Mouse (Mus musculus) neutrophil, adult 5-6 weeks (primary cell): ENCODE measurements at regions not wholly inside any gene's neighbourhood (a gene's known extent, or its start where the extent isn't known, plus 50 kb on each side); places are given as distances from the start of the nearest gene placed in this dataset.

Experiments
- ATAC-seq: fragments of 151-379, 151-347 bp; 2 replicates; pipeline ENCODE4 v1.8.0; 2017; ENCODE audit warnings: mild to moderate bottlenecking, moderate TSS enrichment; ENCODE audit not compliant: insufficient number of reproducible peaks, poor library complexity, low FRiP score, severe bottlenecking; ENCODE audit errors: extremely low read depth

DNA sequence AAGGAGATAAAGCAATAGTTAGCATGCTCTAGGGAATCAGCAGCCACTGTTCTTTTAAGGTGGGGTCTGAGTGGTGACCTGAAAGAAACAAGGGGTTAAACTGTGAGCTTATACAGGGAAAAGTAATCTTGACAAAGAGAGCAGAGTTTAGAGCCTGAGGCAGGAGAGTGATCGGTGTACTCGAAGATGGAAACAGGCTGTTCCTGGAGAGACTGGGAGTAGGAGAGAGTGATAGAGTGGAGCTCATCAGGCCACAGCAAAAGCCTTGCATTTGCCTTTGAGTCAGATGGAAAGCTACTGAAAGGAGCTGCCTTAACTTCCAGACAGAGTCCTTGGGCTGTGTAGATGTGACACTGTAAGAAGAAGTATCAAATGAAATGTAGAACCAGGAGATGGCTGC is 759.7 kb downstream of the 1700064H15Rik start:
- no peak for ATAC-seq

DNA sequence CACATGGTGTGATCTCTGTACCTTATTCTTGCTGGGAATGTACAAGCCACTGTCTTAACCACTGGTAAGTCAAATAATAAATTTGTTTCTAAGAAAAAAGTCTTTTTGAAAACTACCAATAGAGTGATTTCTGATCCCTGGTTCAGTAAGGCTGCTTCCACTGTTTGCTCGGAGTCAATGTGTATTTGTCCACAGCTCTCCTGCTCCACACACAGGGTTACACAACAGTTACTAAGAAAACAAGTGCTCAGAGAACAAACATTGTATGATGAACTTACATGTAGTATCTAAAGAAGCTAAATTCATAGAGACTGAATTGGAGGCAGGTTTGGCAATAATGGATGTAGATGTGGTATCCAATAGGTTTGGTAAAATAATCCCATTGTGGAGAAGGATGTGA is 751.4 kb downstream of the 1700064H15Rik start:
- ATAC-seq = no peak

DNA sequence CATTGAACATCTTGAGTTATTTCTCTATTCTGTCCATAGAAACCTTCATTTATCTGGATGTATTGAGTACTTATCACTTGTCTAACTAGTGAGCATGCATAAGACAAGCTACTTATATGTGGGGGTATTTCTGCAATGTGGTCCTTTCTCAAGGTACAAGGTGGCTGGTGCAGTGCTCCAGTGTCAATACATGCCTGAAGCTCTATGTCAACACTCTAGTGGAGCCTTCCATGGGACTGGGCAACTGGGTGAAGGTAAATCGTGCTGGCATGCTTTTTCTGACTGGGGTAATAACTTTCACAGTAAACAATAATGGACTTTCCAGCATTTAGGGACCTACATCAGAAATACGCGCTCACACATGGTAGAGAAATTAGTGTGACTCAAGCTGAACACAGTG is 750.9 kb downstream of the 1700064H15Rik start:
- ATAC-seq = no peak

DNA sequence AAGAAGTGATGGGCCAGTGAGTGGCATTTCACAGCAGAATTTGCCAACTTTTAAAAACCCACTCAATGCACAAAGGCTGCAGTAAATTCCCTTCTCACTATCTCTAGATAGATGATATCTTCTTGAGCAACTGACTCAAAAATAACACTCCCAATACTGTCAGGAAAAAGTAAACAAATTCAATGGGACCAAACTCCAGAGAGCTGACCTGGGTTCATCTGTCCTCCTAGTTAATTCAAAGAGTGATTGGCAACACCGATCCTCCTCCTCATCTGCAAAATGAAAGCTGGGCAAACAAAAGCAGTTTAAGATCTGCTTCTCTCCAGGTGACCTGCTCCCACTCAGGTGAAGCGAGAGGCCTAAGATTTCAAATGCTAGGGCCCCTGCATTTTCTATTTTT is 747.3 kb downstream of the 1700064H15Rik start:
- no peak for ATAC-seq

DNA sequence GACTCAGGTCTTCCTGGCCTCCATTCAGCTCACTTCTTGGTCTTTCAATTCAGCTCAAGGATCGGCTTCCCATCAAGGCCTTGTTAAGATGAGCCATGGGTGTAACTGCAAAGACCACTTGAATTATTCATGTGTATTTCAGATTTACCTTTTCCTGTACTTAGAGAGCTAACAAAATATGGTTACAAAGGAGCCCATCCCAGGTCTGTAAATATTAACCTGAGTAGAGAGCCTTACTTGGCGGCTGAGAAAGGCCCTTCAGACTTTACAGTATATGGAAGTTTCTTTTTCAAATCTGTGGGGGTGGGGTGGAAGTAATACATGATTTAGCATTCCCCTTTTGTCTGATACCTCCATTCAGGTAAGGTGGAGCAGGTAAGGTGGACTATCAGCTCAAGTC is 735.7 kb downstream of the 1700064H15Rik start:
- ATAC-seq = no peak

DNA sequence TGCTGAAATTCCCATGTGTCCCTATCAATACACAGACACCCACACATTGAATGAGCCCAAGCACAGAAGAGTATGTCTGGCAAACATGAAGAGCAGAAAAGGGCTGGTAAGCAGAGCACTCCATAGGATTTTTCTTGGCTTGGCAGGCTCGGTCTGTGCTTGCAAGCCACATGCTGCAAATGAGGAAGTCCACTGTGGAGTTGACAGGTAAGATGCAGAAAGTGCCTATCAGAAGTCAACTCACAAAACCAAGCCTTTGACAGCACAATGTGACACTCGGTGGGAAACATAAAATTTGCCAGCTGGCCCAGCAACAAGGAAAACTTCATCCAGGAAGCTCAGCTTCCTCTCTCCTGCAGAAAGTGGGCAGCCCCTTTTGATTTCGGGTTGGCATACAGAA is 722.7 kb downstream of the 1700064H15Rik start:
- no peak for ATAC-seq

DNA sequence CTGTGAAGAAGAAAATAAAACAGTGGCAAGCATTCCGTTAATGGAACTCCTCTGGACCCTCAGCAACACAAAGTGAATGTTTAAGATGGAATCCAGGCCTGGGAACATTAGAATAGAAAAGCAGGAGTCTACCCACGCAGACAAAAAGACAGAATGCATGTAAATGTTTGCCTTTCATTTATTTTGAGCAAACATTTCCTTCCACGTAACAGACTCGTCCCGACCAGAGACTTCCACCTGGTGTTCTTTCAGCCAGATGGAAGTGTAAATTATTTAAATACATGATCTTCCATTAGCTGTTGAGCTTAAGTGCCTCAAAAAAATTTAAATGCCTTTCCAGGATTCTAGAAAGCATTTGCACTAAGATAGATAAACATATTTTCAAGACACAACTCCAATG is 722.3 kb downstream of the 1700064H15Rik start:
- ATAC-seq = no peak

DNA sequence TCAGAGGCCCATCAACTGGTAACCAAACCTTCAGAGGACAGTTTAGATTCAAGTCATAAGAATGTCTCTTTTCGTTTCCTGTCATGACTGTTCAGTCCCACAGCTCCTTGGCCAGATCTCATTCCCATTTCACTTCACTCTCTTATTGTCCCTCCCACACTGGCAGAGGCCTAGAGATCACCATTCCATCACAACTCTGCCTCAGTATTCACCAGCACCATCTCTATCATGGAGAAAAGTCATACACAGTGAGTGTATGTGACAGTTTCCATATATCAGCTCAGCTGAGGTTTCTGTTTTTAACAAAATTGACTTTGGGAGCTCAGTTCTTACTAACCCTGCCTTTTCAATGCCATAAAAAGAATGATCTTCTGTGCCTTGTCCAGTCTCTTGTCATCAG is 719.7 kb downstream of the 1700064H15Rik start:
- no peak for ATAC-seq

DNA sequence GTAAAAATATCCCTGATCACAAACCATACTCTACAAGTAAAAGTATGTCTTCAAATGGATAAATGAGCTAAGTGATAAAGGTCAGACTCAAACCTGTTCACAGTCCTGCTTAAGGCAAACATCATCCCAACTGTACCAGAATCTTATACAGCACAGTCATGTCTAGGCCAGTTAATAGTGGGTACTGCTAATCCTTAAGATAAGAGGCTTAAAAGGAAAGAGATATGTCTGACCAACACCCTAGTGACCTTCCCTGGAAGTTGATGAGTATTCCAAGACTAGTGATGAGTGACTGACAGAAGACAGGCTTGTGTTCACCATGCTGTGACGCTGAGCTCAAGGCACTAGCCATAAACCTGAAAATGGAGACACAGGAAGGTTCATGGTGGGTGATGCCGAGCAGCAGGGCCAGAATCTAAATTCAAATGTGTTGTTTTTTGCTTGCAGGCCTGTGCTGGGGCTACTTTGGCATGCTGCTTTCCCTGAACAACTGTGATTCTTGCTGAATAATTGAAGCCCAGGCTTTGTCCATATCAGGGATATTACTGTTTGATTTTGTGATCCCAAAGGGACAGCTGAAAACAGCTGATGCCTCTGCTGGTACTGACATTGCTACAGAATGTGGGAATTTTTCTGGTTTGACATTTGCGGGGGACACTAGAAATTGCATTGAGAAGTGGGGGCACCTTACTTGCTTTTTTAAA is 699.9 kb downstream of the 1700064H15Rik start:
- no peak for ATAC-seq

DNA sequence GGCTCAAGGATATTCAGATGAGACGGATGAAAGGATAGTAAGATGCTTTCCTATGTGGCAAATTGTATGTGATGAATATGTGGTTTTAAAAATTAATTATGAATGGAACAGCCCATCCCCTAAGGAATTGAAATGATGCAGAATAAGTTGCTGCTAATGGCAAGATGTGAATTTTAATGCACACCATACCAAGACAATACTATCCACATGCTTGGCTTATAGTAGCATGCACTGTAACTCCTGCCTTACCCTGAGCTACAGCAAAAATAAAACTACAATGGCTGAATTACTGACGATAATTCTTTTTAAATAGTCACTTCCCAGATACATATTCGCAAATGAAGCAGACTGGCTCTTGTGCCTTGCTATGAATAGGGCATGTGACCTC is 699.4 kb downstream of the 1700064H15Rik start:
- ATAC-seq = no peak

DNA sequence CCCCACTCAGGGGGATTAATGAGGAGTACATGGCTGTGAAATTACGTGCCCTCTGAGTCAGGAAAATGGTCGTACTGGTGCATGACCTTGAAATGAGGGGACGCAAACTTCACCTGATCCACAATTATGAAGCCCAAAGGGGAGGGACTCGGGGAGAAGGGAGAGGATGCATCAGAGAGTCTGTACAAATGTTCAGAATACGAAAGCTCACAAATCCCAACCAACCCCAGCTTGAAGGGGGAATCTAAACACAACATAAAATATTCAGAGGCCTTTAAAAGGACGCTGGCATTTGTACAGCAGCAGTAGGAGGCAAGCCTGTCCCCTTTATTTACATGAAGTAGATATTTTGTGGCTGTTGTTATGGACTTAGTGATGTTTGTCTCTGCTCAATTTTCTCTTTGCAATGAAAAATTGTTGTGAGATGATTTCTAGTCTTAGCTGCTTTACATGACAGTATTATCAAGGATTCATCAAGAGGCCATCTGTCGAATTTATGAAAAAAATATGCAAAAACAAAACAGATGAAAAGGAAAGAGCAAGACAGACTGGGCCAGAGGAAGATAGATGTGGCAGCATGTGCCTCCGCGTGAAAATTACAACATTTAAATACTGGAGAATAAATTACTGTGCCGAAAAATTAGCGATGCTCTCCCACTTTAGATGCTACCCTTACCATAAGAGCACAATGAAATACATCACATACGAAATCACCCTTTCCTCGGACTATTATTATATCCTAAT is 695.3 kb downstream of the 1700064H15Rik start:
- ATAC-seq = no peak

DNA sequence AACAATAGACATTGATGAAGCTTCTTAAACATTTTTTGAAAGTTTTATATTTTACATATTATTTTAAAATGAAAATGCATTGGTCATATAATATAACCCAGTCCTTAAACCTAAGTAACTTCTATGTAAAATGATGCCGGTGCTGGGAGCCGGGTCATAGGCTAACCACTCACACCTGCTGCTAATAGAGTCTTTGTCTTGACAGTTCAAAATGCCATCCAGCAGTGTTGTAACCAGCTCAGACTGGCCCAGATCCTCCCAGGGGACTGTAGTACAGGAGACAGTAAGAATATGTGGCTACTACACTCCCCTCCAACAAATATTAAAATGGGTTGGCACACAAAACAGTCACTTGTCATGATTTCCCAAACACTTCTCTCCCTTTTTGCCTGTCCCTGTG is 693.6 kb downstream of the 1700064H15Rik start:
- no peak for ATAC-seq

DNA sequence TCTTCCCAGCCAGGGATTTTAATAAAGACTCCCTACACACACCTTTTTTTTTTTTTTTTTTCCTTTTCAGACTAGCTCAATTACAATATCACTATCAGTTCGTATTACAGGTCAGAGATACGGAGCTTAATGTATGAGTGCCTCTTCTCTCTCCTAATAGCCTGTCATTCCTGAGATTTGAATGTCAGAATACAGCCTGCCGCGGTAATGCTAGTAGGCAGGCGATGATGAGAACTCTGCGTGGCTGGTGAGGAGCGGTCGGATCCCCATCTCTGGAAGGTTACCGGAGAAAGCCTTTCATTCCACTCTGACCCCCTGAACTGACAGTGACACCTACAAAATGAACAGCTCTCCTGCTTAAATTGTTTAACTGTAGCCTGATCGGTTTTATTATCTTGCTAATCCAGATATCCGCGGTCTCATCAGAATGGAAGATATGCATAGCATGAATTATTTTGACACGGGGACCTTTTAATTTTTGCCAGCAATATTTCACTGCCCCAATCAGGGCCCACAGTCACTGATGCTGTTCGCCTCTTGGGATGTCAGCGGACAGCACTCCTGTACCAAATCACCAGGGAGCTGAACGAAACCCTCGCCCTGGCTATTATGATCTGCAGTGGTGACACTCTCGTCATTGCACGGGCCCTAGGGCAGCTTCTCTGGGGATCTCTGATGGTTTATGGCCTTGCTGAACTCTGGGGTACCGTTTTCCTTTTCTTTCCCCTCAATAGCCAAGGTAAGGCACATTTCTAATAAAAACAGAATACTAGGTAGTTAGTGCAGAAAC is 690.9 kb downstream of the 1700064H15Rik start:
- no peak for ATAC-seq

DNA sequence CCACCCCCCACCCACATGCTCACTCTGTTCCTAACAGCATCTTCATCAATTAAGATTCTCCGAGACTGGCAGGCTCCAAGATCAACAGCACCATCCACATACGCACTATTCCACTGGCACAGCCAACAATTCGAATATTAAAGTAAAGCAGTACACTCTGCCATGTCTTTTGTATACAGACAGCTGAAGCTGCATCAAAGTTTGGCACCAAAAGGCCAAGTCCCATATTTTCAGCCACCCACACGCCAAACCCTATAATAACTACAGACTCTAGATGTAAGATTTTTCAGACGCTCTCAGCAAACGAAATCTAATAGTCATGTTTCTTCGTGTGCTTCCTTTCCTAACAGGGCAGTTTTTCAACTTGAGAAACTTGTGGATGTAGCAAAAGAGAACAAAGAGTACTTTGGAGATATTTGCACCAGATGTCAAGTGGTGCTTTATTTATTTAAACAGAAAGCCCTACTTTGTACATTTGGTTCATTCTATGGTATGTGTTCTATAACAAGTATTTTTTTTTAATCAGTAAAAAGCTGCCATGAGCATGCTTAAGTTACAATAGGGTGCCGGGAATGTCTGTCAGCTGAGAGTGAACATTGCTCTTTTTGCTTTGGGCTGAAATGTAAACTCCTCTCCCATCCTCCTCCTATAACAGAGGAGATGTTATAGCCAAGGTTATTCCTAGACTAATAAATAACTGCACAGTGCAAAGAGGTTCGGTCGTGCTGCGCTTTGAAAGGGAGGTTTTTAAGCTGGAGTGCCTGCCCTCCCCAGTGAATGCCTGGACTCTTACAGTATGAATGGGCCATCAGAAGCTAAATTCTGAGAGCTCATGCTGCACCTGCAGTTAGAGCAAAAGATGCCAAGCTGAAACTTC is 686.9 kb downstream of the 1700064H15Rik start:
- ATAC-seq = no peak

DNA sequence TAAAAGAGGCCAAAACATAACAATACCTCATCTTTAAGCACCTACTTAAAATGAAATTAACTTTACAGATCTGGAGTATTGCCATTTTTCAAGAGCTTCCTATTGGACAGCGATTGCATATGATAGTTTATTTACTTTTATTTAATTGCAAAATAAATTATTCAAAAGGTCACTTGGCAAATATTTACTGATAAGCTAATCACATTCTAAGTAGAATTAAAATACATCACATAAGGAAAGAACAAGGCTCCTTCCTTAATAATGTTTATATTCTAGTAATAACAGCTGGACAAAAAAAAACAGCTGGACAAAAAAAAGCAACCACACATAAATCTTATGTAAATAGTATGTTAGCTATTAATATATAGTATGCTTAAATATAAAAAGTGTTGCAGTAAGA is 668.1 kb downstream of the 1700064H15Rik start:
- ATAC-seq = no peak

DNA sequence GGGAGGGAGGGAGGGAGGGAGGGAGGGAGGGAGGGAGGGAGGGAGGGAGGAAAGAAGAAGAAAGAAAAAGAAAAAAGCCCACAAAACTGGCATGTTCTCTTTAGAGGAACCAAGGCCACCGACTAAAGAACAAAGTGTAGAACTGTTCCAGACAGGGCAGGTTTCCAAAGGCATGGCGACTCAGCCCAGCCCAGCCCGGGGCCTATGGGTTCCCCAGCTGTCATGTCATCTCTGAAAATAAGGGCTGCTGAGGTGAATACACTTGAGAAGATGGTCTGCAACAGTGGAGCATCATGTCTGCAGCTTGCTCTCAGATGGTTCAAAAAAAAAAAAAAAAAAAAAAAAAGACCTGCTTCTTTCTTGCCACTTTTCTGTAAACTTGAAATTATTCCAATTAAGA is 639.8 kb downstream of the 1700064H15Rik start:
- no peak for ATAC-seq

DNA sequence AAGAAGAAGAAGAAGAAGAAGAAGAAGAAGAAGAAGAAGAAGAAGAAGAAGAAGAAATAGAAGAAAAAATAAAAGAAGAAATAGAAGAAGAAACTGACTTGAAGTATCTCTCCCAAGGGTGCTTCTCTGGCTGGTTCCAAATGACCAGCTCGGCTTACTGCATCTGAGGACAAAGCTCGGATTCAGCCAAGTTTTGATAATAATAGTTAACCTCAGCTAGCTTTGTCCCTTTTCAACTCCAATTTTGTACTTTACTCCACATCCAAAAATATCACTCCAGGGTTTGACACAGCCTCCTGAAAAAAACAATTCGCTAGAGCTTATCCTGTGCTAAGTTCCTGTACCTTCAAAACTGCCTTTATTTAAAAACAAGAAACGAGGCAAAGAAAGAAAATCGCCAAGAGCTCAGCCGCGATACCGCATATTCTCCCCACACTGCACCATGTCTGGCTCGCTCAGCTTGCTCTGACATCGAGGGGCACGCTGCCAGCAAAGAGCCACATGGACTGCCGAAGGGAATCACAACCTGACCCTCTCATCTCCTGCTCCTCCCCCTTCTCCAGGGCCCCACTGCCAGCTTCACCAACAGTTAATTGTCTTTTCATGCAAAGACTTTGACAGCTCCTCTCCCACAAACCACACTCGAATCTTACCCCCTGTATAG is 638.8 kb downstream of the 1700064H15Rik start:
- ATAC-seq = no peak

DNA sequence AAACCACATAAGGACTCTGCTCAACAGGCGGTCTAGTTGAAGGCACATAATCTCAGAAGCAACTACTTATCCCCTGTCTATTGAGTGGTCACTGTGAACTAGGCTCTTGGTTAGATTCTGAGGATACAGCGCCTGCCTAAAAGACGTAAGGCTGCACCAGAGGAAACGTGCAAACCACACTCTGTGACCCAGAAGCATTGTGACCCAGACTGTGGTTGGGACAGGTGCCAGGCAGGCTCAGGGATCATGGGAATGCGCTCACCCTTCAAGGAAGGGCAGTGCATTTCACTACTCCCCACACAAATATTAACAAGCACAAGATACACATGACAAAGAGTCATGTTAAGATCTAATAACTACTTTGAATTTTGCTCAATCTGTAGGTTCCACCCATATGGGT is 628.3 kb downstream of the 1700064H15Rik start:
- no peak for ATAC-seq

DNA sequence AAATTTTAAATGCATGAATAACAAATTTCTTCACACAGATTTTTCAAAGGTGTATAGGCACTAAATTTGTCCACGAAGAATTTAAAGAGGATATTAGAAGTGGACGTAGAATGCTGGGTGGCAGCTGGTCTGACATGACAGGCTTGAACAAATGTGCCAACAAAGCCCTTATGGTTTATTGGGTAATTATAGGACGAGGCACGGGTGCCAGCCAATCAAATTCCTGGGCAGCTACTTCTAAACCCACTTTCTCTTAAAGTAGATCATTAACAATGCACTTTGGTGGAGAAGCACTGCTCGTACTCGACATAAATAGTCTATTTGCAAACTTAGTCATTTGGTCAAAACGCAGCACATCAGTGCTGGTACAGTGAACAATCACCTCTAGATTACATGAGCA is 626.4 kb downstream of the 1700064H15Rik start:
- no peak for ATAC-seq
